Mouse (Mus musculus) frontal cortex, adult 2 months (tissue): ENCODE data around the gene Pdcl3. TPM values are rescaled to one million over a fixed set of nuclear protein-coding genes. Genes with fewer than 3 reads are reported as not detected.

Source experiments
- DNase-seq, 2 experiments: peaks; one replicate each; pipeline ENCODE4 v3.0.0; 2022; ENCODE audit warnings: low spot score in 1 of 2; ENCODE audit errors: extremely low spot score in 1 of 2
- polyA plus RNA-seq: library from polyadenylated mRNA; depleted of rRNA; stranded (reverse); fragments of >200 nt; gene quantifications from 2 replicates; pipeline ENCODE4 v1.2.3, GENCODE M21; 2012; rRNA removed

The Pdcl3 gene
- 44.7 and 53.8 TPM in 2 replicates for polyA plus RNA-seq

DNA sequence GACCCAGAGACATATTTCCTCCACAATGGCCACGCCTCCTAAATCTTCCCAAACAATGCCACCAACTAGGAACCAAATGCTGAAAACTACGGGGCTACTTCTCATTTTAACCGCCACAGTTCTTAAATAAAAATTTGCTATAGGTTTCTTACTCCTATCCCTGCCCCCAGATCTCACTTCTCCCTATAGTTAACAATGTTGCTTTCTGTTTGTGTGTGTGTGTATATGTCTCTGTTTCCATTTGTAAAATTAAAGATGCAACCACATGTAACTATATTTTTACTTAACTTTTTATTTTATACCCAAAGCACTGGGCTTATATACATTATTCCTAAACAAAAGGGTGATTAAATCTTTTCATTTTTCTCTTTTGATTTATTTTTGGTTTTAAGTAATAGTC is at the start of gene Pdcl3:
TSS of gene Pdcl3 (plus strand) at position 301 of the 400 bp plus-strand sequence.
- no peak for DNase-seq

DNA sequence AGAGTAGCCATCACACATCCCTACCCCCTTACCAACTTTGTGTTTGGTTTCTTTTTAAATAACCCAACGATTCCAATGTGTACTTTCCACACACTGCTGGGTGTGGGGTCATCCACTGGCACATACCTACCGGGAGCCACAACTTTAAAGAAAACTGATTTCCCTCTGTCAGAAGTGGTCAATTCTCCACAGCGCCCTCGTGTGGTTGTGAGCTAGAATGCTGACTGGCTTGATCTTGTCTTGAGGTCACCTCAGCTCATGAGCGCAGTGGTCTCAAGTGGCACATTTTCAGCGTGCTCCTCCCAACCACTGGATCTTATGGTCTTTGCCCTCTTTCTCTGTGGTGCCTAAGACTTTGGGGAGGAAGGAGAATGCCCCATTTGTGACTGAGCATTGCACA is 48.6 kb upstream of the Pdcl3 start:
- DNase-seq = peak in 1 of 2 experiments; percentile 48

DNA sequence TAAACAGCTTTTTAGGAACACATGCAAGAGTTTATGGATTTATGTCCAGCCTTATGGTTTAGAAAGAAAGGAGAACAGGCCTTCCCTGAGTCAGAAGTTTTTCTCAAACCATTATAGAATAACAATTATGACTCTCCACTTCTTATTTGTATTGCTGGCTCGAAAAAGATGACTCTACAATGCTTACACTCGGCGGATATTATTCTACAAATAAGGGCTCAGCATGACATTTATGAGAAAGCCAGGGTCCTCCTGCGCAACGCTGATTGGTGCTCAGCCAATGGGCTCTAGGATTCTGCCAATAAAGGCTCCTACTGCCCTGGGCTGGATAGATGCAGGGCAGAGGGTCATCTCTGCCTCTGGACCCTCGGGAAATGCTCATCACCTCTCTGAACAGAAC is 46.6 kb upstream of the Pdcl3 start, which contains the start of gene Nms:
TSS of gene Nms (plus strand) at position 301 of the 400 bp plus-strand sequence.
- no peak for DNase-seq

DNA sequence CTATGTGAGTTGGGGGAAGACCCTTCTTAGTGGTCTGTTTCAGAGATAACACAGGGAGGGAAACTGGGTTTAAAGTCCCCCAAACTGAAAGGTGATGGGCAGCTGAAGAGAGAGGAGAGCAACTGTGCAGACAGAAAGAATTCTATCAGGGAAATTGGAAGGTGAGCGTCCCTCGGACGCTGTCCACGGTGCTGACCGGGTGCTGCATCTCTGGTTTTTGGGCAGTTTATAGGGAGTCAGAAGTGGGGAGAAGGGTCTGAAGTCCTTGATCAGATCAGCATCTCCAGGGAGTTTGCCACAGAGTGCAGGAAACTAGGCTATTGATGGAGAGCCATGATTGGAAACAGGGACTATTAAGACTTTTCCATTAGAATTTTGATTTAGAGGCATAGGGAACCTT is 45.8 kb upstream of the Pdcl3 start:
- DNase-seq = no peak

DNA sequence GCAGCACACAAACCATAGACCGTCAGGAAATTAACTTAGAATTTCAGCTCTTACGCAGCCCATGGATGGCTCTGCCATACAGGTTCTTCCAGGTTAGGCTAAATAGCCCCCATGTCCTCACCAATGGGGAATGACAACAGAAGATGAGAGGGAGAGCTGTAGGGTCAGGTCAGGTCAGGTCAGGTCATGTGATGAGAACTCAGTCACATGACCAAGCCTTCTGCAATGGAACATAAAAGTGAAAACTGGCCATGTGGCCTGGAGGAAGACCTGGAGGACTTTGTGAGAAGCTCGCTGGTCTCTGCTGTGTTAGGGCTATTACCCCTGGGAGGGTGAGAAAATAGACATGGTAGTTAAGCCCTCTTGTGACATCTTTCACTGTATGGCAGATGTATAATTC is 29.0 kb upstream of the Pdcl3 start:
- DNase-seq = no peak

DNA sequence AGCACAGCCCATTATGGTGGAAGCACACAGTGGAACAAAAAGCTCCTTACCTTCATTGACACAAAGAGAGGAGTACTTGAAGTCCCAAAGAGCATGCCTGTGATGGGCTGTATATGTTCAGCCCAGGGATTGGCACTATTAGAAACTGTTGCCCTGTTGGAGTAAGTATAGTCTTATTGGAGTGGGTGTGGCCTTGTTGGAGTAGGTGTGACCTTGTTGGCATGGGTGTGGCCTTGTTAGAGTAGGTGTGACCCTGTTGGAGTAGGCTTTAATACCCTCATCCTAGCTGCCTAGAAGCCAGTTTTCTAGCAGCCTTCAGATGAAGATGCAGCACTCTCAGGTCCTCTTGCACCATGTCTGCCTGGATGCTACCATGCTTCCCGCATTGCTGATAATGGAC is 16.3 kb upstream of the Pdcl3 start:
- no peak for DNase-seq

DNA sequence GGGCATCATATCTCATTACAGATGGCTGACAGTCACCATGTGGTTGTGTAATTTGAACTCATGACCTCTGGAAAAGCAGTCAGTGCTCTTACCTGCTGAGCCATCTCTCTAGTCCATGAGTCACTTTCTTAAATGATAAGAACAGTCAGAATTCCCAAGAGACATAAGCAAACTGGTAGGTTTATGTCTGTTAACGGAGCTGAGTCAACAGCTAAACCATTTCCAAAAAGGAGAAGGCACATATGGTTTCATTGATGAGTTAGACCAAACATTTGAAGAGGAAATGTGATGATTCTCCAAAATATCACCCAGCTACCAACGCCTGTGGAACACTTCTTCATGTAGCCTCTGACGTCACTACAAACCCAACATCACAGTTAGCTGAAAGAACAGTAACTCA is 13.7 kb upstream of the Pdcl3 start:
- peak in 1 of 2 experiments; percentile 28 for DNase-seq

- DNase-seq = peak; percentile 24 to 56
Observed at GRCm38 (mm10) chr1:38972986-38973592, 12.3 kb upstream of the Pdcl3 start.

GRCm38 (mm10) chr1:38979953-38980352 is 5.5 kb upstream of the Pdcl3 start:
- no peak for DNase-seq

DNA sequence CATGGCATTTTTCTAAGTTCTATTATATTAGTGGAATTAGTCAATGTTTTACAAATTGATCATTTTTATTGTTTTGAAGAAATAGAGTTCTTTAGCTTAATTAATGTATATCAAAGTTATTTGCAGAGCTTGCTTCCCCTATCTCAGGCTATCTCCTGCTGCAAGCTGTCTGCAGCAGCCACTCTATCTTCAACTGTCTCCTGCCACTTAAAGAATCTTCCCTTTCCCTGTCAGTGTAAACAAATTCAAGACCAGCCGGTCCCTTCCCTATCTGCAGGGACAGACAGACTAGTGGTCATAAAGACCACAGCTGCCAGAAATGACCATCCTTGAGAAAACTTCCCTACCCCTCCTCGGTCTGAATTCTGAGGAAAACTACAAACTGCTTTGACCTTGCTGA is 1.5 kb upstream of the Pdcl3 start:
- no peak for DNase-seq

DNA sequence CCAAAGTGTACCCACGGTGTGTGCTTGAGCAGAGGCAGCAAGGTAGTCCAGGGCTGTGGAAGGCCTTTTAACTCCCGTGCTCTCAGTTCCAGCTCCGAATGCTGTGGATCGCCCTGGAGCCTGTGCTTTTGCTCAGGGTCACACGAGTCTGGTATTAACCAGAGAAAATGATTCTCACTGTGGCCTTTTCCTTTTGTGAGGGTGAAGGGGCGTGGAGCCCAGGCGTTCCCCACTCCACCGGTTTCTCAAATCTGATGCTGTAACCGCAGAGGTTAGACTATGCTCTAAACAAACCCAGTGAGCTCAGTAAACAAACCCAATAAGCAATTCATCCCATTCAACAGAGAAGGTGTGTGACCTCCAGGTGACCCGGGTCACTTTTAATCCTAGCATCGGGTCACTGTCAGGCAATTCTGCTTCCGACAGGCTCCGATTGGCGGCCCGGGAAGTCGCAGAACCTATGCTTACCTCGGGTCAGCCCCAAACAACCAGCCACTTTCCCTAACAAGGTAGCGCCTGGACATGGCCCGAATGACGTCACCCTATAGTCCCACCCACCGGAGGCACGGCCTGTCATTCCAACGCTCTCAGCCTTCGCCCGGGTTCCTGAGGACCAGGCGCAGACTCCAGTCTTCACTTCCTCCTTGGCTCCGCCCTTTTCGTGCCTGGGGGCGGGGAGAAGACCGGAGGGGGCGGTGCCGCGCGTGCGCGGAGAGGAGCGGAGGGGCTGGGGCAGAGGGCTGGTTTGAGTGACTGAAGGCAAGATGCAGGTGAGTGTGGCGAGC is 1.9 kb downstream of the Pdcl3 start:
- DNase-seq = peak; percentile 94 to 96

GRCm38 (mm10) chr1:38987865-38988211 is 2.4 kb downstream of the Pdcl3 start:
- no peak for DNase-seq

DNA sequence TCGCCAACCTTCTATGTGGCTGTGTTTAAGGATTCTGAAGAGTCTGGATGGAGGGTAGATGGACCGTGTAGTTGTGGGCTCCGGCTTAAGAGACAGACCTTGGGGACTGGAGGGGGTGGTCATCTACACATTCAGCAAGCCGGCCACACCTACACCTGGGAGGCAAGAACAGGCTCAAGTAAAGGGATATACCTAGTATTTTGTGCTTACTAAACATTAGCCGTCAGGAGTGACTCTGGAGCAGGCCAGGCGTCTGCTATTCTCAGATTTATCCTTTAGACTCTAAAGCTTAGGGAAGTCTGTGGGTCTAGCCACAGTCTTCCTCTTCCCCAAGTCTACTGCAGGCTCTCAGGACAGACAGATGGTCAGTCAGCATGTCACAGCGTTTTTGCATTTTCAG is 2.9 kb downstream of the Pdcl3 start:
- DNase-seq = no peak

DNA sequence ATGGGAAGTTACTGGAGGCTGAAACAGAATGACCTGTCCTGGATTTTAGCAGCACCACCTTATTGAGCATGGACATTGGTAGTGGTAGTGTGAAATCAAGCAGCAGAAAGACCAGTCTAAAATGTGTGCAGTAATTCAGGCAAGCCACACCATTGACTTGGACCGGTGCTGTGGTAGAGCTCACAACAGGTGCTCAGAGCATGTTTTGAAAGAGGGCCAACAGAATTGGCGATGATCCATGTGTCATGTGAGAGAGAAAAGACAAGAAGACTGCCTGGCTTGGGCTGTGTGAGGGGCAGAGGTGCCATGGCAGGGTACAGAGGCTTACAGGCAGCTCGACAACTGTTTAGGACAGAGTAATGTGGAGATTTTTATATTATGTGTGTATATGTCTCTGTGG is 7.0 kb downstream of the Pdcl3 start:
- no peak for DNase-seq

DNA sequence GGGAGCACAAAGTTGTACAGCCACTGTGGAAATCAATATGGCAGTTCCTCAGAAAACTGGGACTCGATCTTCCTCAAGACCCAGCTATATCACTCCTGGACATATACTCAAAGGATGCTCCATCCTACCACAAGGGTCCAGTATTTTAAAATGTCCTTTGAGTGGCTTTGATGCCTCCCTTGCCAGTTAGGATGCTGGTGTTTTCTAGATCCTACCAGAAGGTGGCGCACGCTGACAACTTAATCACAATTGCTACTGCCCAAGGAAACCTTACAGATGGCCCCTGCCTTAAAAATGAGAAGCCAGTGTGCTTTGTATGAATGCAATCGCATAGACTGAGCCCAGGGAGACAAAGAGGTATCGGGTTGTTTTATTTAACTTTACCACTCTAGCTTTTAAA is 15.7 kb downstream of the Pdcl3 start:
- DNase-seq = peak in 1 of 2 experiments; percentile 91

DNA sequence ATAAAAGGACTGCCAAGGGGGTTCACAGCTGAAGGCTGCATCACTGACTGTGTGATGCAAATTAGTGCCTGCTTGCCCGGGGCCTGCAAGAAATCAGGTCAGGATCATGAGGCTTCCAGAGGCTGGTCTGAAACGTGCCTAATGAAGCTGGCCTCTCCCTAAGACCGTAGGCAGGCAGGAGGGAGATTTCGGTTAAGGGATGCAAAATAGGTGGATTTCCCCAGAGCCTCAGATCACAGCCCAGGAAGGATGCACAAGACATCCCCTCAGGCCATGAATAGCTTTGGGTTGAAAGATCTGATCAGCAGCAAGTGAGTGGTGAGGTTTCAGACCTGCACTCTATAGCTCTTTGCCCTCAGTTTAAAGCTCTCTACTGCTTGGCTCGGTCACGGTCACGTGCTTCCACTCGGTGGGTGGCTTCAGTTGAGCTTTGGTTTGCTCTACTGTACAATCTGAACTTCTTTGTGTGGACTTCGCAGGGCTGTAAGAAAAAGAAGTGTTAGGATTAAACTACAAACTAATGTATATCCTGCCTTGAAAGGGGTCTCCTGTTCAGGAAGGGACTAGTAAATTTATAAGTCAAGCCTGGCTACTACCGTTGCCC is 20.4 kb downstream of the Pdcl3 start:
- DNase-seq = no peak

DNA sequence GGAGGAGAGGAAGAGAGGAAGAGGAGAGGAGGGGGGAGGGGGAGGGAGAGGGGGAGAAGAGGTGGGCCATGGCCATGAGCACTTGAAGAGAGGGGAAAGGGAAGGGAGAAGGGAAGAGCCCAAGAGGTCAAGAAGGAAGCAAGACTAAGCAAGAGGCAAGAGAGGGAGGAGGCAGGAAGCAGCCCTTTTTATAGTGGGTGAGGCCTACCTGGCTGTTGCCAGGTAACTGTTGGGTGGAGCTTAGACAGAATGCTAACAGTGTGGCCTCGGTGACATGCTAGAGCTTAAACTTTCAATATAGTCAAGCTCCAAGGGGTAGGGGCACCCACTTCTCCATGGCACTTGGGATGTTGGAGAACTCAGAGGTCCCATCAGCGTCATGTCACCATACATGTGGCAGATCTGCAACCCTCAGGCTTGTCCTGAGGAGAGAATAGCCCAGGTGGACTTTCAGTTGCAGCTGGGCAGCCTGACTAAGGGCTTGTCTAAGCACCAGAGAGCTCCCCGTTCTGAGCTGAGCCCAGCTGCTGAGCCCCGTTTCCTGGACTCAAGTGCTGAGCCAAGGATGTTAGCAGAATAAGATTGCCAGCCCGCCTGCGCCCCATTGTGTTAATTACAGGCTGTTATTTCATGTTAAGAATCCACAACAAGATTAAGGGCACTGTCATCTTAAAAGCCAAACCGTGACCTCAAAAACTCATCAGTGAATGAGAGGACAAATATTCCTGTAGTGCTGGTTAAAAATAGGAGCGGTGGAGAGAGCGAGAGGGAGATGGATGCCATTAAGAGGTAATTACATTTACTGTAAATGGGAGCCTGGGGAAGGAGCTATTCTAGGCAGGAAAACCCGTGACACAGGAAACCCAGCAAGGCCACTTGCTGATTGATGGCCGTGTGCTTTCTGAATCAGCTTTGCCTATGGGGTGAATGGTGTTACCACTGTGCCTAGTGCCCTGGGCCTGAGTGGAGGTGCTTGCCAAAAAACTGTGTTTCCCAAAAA is 21.7 kb downstream of the Pdcl3 start:
- no peak for DNase-seq

DNA sequence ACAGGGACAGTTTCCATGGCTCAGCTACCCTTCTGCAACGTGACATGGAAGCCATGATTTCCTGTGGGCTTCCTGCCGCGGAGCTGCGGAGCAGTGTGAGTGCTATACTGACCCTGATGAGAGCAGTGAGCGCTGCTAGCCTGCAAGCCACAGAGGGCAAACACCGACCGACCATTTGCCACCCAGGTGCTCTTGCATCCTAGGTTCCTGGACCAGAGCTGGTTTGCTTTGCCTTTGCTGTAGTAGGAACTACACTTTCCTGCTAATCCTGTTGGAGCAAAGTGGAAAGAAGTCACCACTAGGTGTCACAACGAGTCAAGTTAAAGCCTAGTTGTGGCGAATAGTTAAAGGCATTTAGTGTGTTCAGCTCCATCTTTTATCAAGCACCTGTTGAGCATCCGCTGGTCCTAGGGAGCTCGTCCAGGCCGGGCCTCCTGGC is 25.2 kb downstream of the Pdcl3 start:
- DNase-seq = peak; percentile 85 to 95

DNA sequence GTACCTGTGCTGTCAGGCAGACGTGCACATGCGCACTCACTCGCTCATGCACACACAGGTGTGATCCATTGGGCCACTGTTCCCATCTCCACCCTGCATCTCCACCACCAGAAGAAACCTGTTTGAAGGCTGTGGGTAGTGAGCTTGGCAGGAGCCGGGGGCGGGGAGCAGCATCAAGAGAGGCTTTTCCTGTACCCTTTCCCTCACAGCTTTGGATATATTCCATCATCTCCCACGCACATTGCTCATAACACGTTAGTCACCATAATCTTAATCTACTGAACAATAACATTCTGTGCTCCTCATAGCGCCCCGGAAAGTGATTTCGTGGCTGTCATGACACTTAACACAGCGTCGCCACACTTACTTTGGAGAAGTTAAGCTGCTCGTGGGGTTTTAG is 27.2 kb downstream of the Pdcl3 start:
- peak; percentile 61 to 87 for DNase-seq

DNA sequence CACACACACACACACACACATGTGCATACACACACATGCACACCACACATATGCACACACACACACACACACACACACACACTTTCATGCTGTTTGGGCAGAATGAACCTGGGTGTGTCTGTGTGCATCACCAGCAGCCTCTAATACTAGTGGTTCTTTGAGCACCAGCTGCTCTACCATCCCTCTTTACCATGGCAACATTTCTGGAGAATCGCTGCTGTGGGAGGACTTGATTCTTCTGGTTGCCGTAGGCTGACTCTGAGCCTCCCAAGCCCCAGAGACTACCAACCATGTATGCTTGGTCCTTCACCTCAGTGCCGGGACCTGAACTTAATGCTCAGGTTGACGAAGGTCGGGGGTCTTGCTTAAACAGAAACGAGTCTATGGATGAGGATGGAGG is 28.4 kb downstream of the Pdcl3 start:
- peak in 1 of 2 experiments; percentile 67 for DNase-seq

GRCm38 (mm10) chr1:39015529-39015928 is 30.1 kb downstream of the Pdcl3 start:
- no peak for DNase-seq
